Mouse (Mus musculus): Measurements from ENCODE around the gene Get4. TPM values are rescaled to one million over a fixed set of nuclear protein-coding genes. Genes with fewer than 3 reads are reported as not detected.

Gene Get4
- total RNA-seq, 2 experiments from 2014 or later, result 12.4 to 14.4 TPM

- no peak for ATAC-seq (replicated peaks; ENCODE audit: low FRiP score, poor library complexity, severe bottlenecking)
Measured at GRCm38 (mm10) chr5:139310477-139310876, 58.4 kb downstream of the Get4 start.

- ATAC-seq (replicated peaks; ENCODE audit: low FRiP score, poor library complexity, severe bottlenecking), result no peak
Measured at GRCm38 (mm10) chr5:139311822-139312221, 59.7 kb downstream of the Get4 start.

- no peak for ATAC-seq (replicated peaks; ENCODE audit: low FRiP score, poor library complexity, severe bottlenecking)
Measured at GRCm38 (mm10) chr5:139313536-139313935, 61.4 kb downstream of the Get4 start.

- no peak for ATAC-seq (replicated peaks; ENCODE audit: low FRiP score, poor library complexity, severe bottlenecking)
Measured at GRCm38 (mm10) chr5:139314941-139315642, 63.0 kb downstream of the Get4 start.

GRCm38 (mm10) chr5:139316982-139317675 lies 65.0 kb downstream of the Get4 start:
- ATAC-seq (replicated peaks; ENCODE audit: low FRiP score, poor library complexity, severe bottlenecking), result no peak

GRCm38 (mm10) chr5:139317751-139318504 lies 65.8 kb downstream of the Get4 start:
- no peak for ATAC-seq (replicated peaks; ENCODE audit: low FRiP score, poor library complexity, severe bottlenecking)

Other genes starting within 250 kb of the Get4 start
- gene Prkar1b, start 102.3 kb upstream of the Get4 start, total RNA-seq (2015; ENCODE audit: low replicate concordance), result 1.0 TPM in 1 of 2 replicates, not detected in the other
- gene Prkar1b, start 102.3 kb upstream of the Get4 start, total RNA-seq (2017; ENCODE audit: low replicate concordance), result not detected in 2 replicates
- gene Dnaaf5, start 102.1 kb upstream of the Get4 start, total RNA-seq (2015; ENCODE audit: low replicate concordance), result 1.5 and 2.7 TPM in 2 replicates
- 1.4 and 2.8 TPM in 2 replicates for gene Dnaaf5, start 102.1 kb upstream of the Get4 start, total RNA-seq (2017; ENCODE audit: low replicate concordance)
- gene Sun1, start 51.7 kb upstream of the Get4 start, total RNA-seq (2015; ENCODE audit: low replicate concordance), result 13.0 and 18.6 TPM in 2 replicates
- gene Sun1, start 51.7 kb upstream of the Get4 start, total RNA-seq (2017; ENCODE audit: low replicate concordance), result 22.7 and 41.7 TPM in 2 replicates
- 8.3 and 11.9 TPM in 2 replicates for gene Adap1, start 73.3 kb downstream of the Get4 start, total RNA-seq (2015; ENCODE audit: low replicate concordance)
- 5.4 and 9.1 TPM in 2 replicates for gene Adap1, start 73.3 kb downstream of the Get4 start, total RNA-seq (2017; ENCODE audit: low replicate concordance)
- gene Cox19, start 99.1 kb downstream of the Get4 start, total RNA-seq (2015; ENCODE audit: low replicate concordance), result 4.2 and 6.5 TPM in 2 replicates
- gene Cox19, start 99.1 kb downstream of the Get4 start, total RNA-seq (2017; ENCODE audit: low replicate concordance), result 7.7 and 8.8 TPM in 2 replicates
- not detected in 2 replicates for gene Cyp2w1, start 100.3 kb downstream of the Get4 start, total RNA-seq (2015; ENCODE audit: low replicate concordance)
- not detected in 2 replicates for gene Cyp2w1, start 100.3 kb downstream of the Get4 start, total RNA-seq (2017; ENCODE audit: low replicate concordance)
- gene Gpr146, start 125.4 kb downstream of the Get4 start, total RNA-seq (2015; ENCODE audit: low replicate concordance), result 27.3 and 37.2 TPM in 2 replicates
- gene Gpr146, start 125.4 kb downstream of the Get4 start, total RNA-seq (2017; ENCODE audit: low replicate concordance), result 49.4 and 58.3 TPM in 2 replicates
- 1.9 and 2.1 TPM in 2 replicates for gene C130050O18Rik, start 153.0 kb downstream of the Get4 start, total RNA-seq (2015; ENCODE audit: low replicate concordance)
- gene C130050O18Rik, start 153.0 kb downstream of the Get4 start, total RNA-seq (2017; ENCODE audit: low replicate concordance), result 2.9 and 4.3 TPM in 2 replicates
- gene Gper1, start 170.8 kb downstream of the Get4 start, total RNA-seq (2015; ENCODE audit: low replicate concordance), result not detected in 2 replicates
- gene Gper1, start 170.8 kb downstream of the Get4 start, total RNA-seq (2017; ENCODE audit: low replicate concordance), result not detected in 2 replicates
- 1.3 and 8.6 TPM in 2 replicates for gene 3110082I17Rik, start 208.2 kb downstream of the Get4 start, total RNA-seq (2015; ENCODE audit: low replicate concordance)
- 2.8 and 4.0 TPM in 2 replicates for gene 3110082I17Rik, start 208.2 kb downstream of the Get4 start, total RNA-seq (2017; ENCODE audit: low replicate concordance)
- gene Zfand2a, start 232.2 kb downstream of the Get4 start, total RNA-seq (2015; ENCODE audit: low replicate concordance), result 2.3 and 2.9 TPM in 2 replicates
- gene Zfand2a, start 232.2 kb downstream of the Get4 start, total RNA-seq (2017; ENCODE audit: low replicate concordance), result 3.4 and 5.4 TPM in 2 replicates